Mouse (Mus musculus): ENCODE measurements around the gene Prdx5. TPM values are rescaled to one million over a fixed set of nuclear protein-coding genes. Genes with fewer than 3 reads are reported as not detected.
A peak's percentile ranks its signal among the peaks of the same experiment; 100 is the strongest.

Prdx5 gene
- total RNA-seq (2021): 100 to 1,000 TPM; 368 to 411 TPM

GRCm38 (mm10) chr19:6909507-6910289, at the start of gene Prdx5, which contains the start of gene Trmt112:
TSS of gene Prdx5 (minus strand) at chr19:6910106.
TSS of gene Trmt112 (plus strand) at chr19:6909698.
- peak; percentile 91 to 94 for DNase-seq

DNA sequence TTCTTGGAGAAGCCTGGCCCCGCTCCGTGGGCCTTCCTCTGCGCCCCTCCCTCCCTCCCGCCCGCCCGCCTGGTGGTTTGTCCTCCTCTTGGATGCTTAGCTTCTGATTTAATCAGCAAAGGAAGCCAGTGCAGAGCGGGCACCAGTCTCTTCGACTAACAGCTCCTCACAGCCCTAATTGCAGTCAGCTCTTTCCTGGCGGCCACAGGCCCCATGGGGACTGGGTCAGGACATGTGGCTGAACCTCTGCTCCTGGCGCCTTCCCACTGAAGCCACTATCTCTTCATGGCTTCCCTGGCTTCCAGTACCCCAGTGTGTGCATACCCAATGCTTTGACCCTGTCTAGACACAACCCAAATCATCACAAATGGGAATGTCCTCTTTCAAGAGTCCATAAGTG, 46.6 kb upstream of the Prdx5 start:
- no peak for DNase-seq

GRCm38 (mm10) chr19:6955424-6955823, 45.5 kb upstream of the Prdx5 start:
- no peak for DNase-seq

DNA sequence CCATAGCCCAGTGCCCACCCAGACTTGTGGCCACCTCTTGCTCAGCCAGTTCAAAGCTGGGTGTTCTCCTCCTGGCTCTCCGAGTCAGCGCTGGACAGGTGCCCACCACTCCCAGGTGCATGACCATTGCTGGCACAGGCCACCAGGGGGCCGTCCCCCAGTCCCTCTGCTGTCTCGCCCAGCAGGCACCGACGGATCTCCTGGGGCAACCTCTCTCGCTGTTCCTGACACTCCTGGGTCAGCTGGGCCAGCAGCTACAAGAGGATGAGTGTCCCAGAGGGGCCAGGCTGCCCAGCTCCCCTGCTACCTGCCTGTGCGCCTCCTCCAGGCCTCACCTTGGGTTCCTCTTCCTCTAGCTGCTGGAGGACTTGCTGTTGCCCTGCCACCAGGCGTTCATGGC, 44.1 kb upstream of the Prdx5 start:
- no peak for DNase-seq

DNA sequence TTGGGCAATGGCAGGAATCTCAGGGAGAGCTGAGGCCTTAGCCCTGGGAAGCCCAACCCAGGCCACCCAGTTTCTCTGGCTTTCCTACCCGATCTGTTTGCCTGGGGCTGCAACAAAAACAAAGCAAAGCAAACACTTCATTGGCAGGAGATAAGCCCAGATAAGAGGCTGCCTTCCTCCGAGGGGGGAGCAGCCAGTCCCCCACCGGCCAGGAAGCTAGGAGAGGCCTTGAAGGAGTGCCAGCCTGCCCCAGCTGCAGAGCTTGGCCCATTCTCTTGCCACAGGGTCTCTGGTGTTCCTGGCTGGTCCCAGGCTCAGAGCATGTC, 42.8 kb upstream of the Prdx5 start:
- no peak for DNase-seq

DNA sequence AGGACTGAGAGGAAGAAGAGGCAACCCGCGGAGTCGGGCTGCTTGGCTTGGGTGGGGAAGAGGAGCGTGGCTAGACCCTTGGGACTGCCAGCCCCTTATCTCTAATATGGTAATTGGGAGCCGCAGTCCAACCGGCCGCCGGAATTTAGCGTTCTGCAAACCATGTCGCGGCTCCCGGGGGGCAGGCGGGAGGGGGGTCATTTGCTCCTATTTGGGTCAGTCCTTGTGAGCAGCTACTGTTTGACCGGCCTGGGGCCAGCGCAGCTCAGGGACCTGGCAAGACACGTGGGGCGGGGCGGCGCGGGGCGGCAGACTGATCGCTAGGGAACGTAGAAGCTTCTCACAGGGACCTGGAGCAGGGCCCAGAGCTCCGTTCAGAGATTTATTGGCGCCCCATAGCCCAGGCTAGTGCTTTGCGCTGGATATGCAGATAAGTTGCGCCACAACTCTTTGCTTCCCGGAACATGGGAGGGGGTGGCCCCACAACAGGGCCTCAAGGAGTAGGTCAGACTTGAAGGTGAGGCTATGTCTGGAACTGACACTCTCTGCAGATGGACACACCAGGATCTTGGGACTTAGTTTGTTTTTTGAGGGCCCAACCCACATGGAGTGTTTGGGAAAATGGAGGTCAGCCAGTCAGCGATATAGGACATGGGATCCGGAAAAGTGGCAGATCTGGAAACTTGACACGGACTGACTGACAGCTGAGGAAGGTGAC, 42.2 kb upstream of the Prdx5 start:
- peak; percentile 67 to 76 for DNase-seq

DNA sequence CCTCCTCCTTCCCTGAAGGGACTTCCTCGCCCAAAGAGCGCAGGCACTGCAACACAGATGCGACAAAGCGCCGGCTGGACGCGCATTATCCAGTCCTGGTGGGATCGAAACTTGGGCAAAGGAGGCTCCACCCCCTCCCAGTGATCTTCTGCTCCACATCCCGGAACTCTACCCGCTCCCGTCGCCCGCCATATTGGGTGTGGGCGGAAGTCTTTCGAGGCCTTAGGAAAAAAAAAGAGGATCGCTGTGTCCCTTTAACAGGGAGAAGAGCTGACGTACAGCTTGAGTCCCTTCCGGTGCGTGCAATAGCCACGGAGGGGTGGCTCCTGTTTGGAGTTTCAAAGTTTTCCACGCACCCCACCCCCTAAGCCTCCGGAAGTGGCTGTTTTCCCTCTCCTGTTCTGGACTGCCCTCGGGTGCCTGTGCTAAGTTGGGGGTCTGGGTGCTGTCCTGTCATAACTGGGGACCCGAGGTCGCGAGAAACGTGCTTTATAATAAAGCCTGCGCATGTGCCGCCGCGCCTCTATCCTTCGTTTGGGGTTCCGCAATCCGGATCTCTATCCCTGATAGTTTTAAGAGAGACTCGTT, 41.6 kb upstream of the Prdx5 start:
- peak; percentile 94 to 95 for DNase-seq

- peak; percentile 64 to 76 for DNase-seq
Observed at GRCm38 (mm10) chr19:6950613-6951153, 40.8 kb upstream of the Prdx5 start.

DNA sequence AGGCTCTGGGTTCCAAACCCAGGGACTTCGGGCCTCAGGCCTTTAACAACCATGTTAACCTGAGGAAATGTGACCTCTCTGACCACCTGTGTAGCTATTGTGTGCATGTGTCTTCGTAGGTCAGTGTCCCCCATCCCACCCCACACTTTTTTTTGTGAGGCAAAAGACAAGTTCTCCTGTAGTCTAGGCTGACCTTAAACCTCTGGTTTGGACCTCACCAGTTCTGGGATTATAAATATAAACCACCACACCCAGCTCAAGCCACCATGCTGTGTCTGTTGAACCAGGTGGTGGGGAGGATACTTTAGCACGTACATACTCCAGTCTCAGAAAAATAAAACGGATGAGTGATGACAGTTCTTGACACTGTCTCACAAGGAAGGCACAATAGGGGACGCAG, 40.0 kb upstream of the Prdx5 start:
- DNase-seq: no peak

DNA sequence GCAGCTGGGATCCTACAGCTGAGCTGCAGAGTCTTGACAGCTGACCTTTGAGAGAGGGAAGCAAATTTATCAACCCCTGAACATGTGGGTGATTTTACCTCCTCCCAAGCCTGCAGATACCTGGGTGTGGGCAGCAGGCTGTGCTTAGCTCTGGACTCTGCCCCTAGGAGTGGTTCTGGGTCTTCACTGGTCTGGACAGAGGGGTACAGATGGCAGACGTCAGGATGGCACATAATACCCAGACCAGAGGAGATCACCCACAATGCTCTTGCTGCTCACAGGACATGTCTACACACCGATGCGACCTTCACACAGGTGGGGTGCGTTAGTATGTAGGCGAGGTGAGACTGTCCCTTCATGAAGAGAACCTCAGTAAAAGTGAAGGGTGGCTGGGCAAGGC, 39.6 kb upstream of the Prdx5 start:
- no peak for DNase-seq

DNA sequence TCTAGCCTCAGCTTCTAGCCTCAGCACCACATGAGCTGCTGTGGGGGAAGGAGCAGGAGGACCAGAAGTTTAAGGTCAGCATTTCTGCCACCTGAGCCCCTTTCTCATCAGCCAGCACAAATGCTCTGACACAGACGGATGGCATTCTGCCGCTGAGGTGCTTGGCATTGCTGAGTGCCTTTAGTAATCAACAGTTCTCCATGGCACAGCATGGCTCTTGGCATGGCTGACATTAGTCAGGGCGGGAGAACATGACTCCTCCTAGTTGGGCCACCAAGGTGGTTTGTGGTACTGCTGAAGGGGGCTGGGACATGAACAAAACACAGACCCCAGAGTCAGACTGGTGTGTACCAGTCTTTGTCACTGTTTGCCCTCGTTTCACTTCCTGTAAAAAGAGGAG, 38.3 kb upstream of the Prdx5 start:
- no peak for DNase-seq

DNA sequence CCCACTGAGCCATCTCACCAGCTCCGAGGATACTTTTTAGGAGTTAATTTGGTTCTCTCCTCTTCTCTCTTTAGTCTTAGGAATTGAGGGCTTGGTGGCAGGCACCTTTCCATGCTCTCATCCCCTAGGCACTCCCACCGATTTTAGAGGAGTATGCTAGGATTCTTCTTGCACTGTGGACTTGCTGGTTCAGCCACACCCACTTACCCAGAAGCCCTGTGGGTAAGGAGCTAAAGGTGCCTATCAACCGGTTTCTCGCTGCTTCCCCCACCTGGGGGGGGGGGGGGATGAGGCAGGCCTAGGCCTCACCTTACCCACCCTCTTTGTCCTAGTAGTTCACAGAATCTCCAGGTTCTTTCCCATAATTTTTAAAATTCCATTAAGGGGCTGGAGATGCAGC, 37.8 kb upstream of the Prdx5 start:
- no peak for DNase-seq

DNA sequence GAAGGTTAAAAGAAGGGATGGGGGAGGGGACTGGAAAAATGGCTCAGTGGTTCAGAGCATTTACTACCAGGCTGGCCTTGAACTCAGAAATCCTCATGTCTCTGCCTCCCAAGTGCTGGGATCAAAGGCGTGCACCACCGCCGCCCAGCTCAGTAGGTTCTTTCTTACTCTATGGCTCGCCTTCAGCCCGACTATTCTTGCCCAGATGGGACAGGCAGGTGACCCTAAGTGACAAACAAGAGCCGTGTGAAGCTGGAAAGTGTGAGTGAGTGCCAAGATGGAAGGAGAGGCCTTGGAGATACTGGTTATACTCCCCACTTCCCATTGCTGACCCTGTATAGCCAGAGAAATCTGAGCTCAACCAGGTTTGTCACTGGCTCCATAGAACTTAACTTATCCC, 33.8 kb upstream of the Prdx5 start:
- DNase-seq: no peak

GRCm38 (mm10) chr19:6942764-6943163, 32.9 kb upstream of the Prdx5 start:
- no peak for DNase-seq

DNA sequence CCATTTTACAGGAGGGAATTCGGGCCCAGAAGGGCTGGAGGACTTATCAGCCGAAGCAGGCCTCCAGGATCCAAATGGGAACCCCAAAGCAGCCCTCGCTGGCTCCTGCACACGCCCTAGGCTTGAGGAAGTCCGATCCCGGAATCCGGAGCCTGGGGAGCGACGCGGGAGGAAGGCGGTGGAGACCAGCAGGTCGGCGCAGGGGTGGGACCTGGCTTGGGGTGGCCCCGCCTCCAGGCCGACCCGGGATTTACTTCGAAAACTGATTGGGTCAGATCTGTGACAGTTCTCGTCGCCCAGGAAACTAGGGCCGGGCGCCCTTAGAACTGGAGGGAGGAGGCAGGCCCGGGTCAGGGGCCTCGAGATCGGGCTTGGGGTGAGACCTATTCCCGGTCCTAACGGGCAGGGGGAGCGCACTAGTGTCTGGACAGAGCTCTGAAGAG, 32.4 kb upstream of the Prdx5 start, which contains the start of gene Gpr137:
TSS of gene Gpr137 (minus strand) at position 232 of the 443 bp plus-strand sequence.
- peak; percentile 93 to 94 for DNase-seq

DNA sequence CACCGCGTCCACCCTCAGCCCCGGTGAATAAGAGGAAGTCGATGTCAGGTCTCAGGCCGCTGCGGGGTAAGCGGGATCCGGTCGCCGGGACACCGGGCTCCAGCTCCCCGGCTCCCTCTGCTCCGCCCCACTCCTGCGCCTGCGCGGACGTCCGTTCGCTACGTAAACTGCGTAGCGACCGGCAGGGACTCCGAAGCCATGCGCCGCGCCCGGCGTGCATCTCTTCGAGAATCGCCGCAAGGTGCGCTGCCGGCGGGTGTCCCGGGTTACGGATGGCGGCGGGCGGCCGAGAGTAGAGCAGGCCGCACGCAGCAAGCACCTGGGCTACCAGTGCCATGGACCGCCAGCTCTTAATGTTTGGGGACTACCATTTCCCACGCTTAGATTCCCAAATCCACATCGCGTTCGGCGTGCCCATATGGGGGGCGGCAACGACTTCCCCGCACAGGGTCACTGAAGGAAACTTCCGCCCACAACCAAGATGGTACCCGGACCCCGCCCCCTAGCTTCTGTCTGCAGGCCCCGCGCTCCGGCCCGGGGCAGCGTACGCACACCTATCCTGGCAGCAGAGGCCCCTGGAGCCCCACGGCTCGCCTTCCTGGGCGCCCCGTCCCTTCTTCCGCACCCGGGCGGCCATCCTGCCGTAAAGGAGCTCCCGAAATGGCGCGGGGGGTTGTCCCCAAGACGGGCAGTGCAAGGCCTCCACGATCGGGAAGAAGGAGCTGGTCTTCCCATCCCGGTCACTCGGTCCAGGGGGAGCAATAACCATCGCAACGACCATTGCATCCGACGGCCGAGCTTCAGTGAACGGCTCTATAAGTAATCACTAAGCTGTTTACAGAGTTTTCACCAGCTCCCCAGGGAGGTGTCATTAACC, 31.7 kb upstream of the Prdx5 start, which contains the start of gene Bad:
TSS of gene Bad (plus strand) at position 490 of the 877 bp plus-strand sequence.
- peak; percentile 93 to 95 for DNase-seq

DNA sequence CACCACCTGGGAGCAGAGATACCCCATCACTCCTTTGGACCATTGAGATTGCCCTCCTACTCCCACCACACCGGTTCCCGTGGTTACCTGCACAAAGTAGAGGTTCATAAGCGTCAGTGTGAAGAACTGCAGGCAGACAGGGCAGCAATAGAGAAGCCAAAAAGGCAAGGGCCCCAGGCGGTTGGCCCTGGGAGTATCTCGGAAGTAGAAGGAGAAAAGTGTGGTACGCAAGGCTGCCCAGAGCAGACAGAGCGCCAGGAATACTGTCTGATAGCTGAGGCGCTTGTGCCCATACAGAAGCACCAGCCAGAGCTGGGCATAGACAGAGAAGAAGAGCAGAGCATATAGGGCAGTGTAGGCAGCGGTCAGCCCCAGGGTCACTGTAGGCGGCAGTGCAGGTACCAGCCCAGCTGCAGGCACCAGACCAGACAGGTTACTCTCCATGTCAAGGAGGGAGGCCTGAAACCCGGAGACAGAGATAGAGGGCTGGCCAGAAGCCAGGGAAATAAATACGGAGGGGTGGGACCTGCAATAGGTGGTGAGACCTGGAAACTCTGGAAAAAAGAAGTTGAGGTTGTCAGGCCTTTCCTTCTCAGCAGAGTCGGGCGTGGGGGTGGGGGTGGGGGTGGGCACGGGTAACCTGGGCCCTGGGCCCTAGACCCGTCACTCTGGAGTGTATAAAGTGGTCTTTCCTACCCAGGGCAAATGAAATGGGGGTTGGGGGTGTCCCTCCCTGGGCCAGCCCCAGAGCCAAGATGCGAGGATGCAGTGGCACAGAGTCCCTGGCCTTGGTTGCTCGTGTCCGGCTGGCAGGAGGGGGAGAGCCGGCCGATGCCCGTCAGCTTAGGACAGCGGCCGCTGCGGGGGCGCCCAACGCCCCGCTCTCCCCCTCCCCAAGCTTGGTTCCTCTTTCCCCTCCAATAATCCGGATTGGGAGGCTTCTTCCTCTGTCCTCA, 30.8 kb upstream of the Prdx5 start:
- DNase-seq: no peak

GRCm38 (mm10) chr19:6939106-6940002, 29.4 kb upstream of the Prdx5 start:
- no peak for DNase-seq

GRCm38 (mm10) chr19:6937541-6938465, 27.9 kb upstream of the Prdx5 start:
- no peak for DNase-seq

Measured in layer of hippocampus, postnatal 36 days (tissue).